Mouse (Mus musculus): ENCODE measurements around the gene Wdfy4. TPM values are rescaled to one million over a fixed set of nuclear protein-coding genes. Genes with fewer than 3 reads are reported as not detected.

The Wdfy4 gene
- polyA plus RNA-seq, 1 experiment from 2014 or later, result 0.09 TPM

- WGBS, result 22% methylated on average over 8 of the region's 8 CpGs
- no peaks in the 10 kb centered on the region for H3K27me3 ChIP-seq
- no peak overlapping the region for H3K4me3 ChIP-seq (replicated peaks)
- H3K9ac ChIP-seq (replicated peaks), result no peak overlapping the region
- H3K36me3 ChIP-seq, result no peaks in the 10 kb centered on the region
- peaks cover 25% of the 10 kb centered on the region for H3K4me1 ChIP-seq (replicated peaks)
- no peak overlapping the region for H3K27ac ChIP-seq
- no peak overlapping the region for H3K4me2 ChIP-seq (replicated peaks)
- peaks cover 3% of the 10 kb centered on the region; the same call in 1 of the 2 replicates for H3K9me3 ChIP-seq
- peak; percentile 66 for ATAC-seq
Observed at GRCm38 (mm10) chr14:33000112-33000979, 185.0 kb downstream of the Wdfy4 start.

GRCm38 (mm10) chr14:32999511-32999910 is 185.8 kb downstream of the Wdfy4 start:
- WGBS, result 22% methylated on average over 10 of the region's 10 CpGs
- no peaks in the 10 kb centered on the region for H3K9me3 ChIP-seq
- H3K9ac ChIP-seq (replicated peaks), result peak overlapping the region; percentile 40; the same call in 1 of the 2 replicates
- no peaks in the 10 kb centered on the region for H3K36me3 ChIP-seq
- no peaks in the 10 kb centered on the region for H3K27me3 ChIP-seq
- no peak overlapping the region for H3K4me3 ChIP-seq (replicated peaks)
- no peak overlapping the region; the same call in 1 of the 2 replicates for H3K27ac ChIP-seq
- ATAC-seq, result peak; percentile 55
- peaks cover 33% of the 10 kb centered on the region for H3K4me1 ChIP-seq (replicated peaks)
- no peak overlapping the region for H3K4me2 ChIP-seq (replicated peaks)

- peaks cover 23% of the 10 kb centered on the region for H3K4me1 ChIP-seq (replicated peaks)
- no peaks in the 10 kb centered on the region for H3K36me3 ChIP-seq
- H3K27ac ChIP-seq, result peak overlapping the region; percentile 48
- 1% methylated on average over 10 of the region's 10 CpGs for WGBS
- H3K27me3 ChIP-seq, result no peaks in the 10 kb centered on the region
- H3K4me2 ChIP-seq (replicated peaks), result peak overlapping the region; percentile 38
- H3K9ac ChIP-seq (replicated peaks), result no peak overlapping the region
- peak; percentile 70 for ATAC-seq
- H3K4me3 ChIP-seq (replicated peaks), result peak overlapping the region; percentile 5; the same call in 1 of the 2 replicates
- no peaks in the 10 kb centered on the region for H3K9me3 ChIP-seq
Observed at GRCm38 (mm10) chr14:32994954-32995636, 190.2 kb downstream of the Wdfy4 start.

- H3K9ac ChIP-seq (replicated peaks), result no peak within 1 kb of the TSS
- no peak for ATAC-seq
- no peaks in the 10 kb centered on the region for H3K27me3 ChIP-seq
- 90% methylated on average over 2 of the region's 2 CpGs for WGBS
- H3K27ac ChIP-seq, result no peak within 1 kb of the TSS
- no peak within 1 kb of the TSS for H3K4me2 ChIP-seq (replicated peaks)
- no peaks in the 10 kb centered on the region for H3K9me3 ChIP-seq
- H3K36me3 ChIP-seq, result no peaks in the 10 kb centered on the region
- no peak within 1 kb of the TSS for H3K4me3 ChIP-seq (replicated peaks)
- H3K4me1 ChIP-seq (replicated peaks), result peaks cover 15% of the 10 kb centered on the region
Observed at GRCm38 (mm10) chr14:32991082-32991481, 194.2 kb downstream of the Wdfy4 start, which contains the start of gene Lrrc18. Lrrc18 (plus strand) TSS chr14:32991382.

- H3K4me1 ChIP-seq (replicated peaks), result no peaks in the 10 kb centered on the region
- no peak overlapping the region for H3K27ac ChIP-seq
- no peaks in the 10 kb centered on the region for H3K27me3 ChIP-seq
- WGBS, result 77% methylated on average over 4 of the region's 4 CpGs
- no peak overlapping the region for H3K9ac ChIP-seq (replicated peaks)
- H3K4me3 ChIP-seq (replicated peaks), result no peak overlapping the region
- no peak overlapping the region for H3K4me2 ChIP-seq (replicated peaks)
- H3K36me3 ChIP-seq, result no peaks in the 10 kb centered on the region
- H3K9me3 ChIP-seq, result no peaks in the 10 kb centered on the region
- no peak for ATAC-seq
Observed at GRCm38 (mm10) chr14:32986659-32987058, 198.6 kb downstream of the Wdfy4 start.

GRCm38 (mm10) chr14:32984176-32984738 is 201.1 kb downstream of the Wdfy4 start:
- H3K4me3 ChIP-seq (replicated peaks), result no peak overlapping the region
- ATAC-seq, result no peak
- H3K9ac ChIP-seq (replicated peaks), result no peak overlapping the region
- no peak overlapping the region for H3K4me2 ChIP-seq (replicated peaks)
- H3K4me1 ChIP-seq (replicated peaks), result no peaks in the 10 kb centered on the region
- WGBS, result 82% methylated on average over 6 of the region's 6 CpGs
- no peaks in the 10 kb centered on the region for H3K36me3 ChIP-seq
- no peaks in the 10 kb centered on the region for H3K27me3 ChIP-seq
- no peak overlapping the region for H3K27ac ChIP-seq
- H3K9me3 ChIP-seq, result no peaks in the 10 kb centered on the region

GRCm38 (mm10) chr14:32970700-32971099 is 214.6 kb downstream of the Wdfy4 start:
- WGBS, result 80% methylated on average over 9 of the region's 9 CpGs
- Histone ChIP-seq H3K9ac (replicated peaks) (no peak overlapping the region), H3K9me3 (no peaks in the 10 kb centered on the region), H3K4me3 (replicated peaks) (no peak overlapping the region), H3K4me1 (replicated peaks) (no peaks in the 10 kb centered on the region), H3K27me3 (no peaks in the 10 kb centered on the region), H3K36me3 (no peaks in the 10 kb centered on the region), H3K27ac (no peak overlapping the region), H3K4me2 (replicated peaks) (no peak overlapping the region)
- ATAC-seq, result no peak

GRCm38 (mm10) chr14:32964742-32965141 is 220.6 kb downstream of the Wdfy4 start:
- WGBS, result 88% methylated on average over 10 of the region's 10 CpGs
- H3K27me3 ChIP-seq, result no peaks in the 10 kb centered on the region
- H3K9me3 ChIP-seq, result no peaks in the 10 kb centered on the region
- no peak overlapping the region for H3K4me3 ChIP-seq (replicated peaks)
- no peak overlapping the region for H3K4me2 ChIP-seq (replicated peaks)
- H3K27ac ChIP-seq, result no peak overlapping the region
- no peak overlapping the region for H3K9ac ChIP-seq (replicated peaks)
- H3K36me3 ChIP-seq, result no peaks in the 10 kb centered on the region
- no peaks in the 10 kb centered on the region for H3K4me1 ChIP-seq (replicated peaks)
- ATAC-seq, result no peak

GRCm38 (mm10) chr14:32960481-32960880 is 224.8 kb downstream of the Wdfy4 start:
- no peak overlapping the region for H3K4me2 ChIP-seq (replicated peaks)
- H3K9ac ChIP-seq (replicated peaks), result no peak overlapping the region
- no peaks in the 10 kb centered on the region for H3K36me3 ChIP-seq
- no peaks in the 10 kb centered on the region for H3K27me3 ChIP-seq
- H3K4me3 ChIP-seq (replicated peaks), result no peak overlapping the region
- H3K27ac ChIP-seq, result no peak overlapping the region
- 34% methylated on average over 5 of the region's 5 CpGs for WGBS
- ATAC-seq, result peak; percentile 41; the same call in 1 of the 2 replicates
- no peaks in the 10 kb centered on the region for H3K4me1 ChIP-seq (replicated peaks)
- H3K9me3 ChIP-seq, result no peaks in the 10 kb centered on the region

GRCm38 (mm10) chr14:32958671-32959070 is 226.6 kb downstream of the Wdfy4 start:
- no peak overlapping the region for H3K27ac ChIP-seq
- ATAC-seq, result no peak
- H3K36me3 ChIP-seq, result no peaks in the 10 kb centered on the region

GRCm38 (mm10) chr14:32956486-32956885 is 228.8 kb downstream of the Wdfy4 start:
- H3K9ac ChIP-seq (replicated peaks), result no peak overlapping the region
- no peak overlapping the region for H3K4me2 ChIP-seq (replicated peaks)
- no peak overlapping the region for H3K4me3 ChIP-seq (replicated peaks)
- peaks cover under 1% of the 10 kb centered on the region for H3K4me1 ChIP-seq (replicated peaks)
- no peaks in the 10 kb centered on the region for H3K36me3 ChIP-seq
- H3K27ac ChIP-seq, result no peak overlapping the region
- no peaks in the 10 kb centered on the region for H3K9me3 ChIP-seq
- WGBS, result 82% methylated on average over 8 of the region's 8 CpGs
- peak; percentile 35; the same call in 1 of the 2 replicates for ATAC-seq
- H3K27me3 ChIP-seq, result no peaks in the 10 kb centered on the region

More at GRCm38 (mm10) chr14:32958671-32959070, 226.6 kb downstream of the Wdfy4 start:
- Histone ChIP-seq H3K4me1 (replicated peaks) (no peaks in the 10 kb centered on the region), H3K27me3 (no peaks in the 10 kb centered on the region), H3K4me3 (replicated peaks) (no peak overlapping the region), H3K9me3 (no peaks in the 10 kb centered on the region), H3K4me2 (replicated peaks) (no peak overlapping the region), H3K9ac (replicated peaks) (no peak overlapping the region)
- 76% methylated on average over 8 of the region's 8 CpGs for WGBS

Measured in midbrain, embryonic 13.5 days (tissue).